Mouse (Mus musculus) liver, embryonic 14.5 days (tissue): ENCODE data around the gene A730061H03Rik. TPM values are rescaled to one million over a fixed set of nuclear protein-coding genes. Genes with fewer than 3 reads are reported as not detected.

Source experiments
- ATAC-seq: fragments of 200-750 bp; cut with Nextera tagmentation; 2 replicates; pipeline ENCODE4 v1.8.0; 2017; ENCODE audit warnings: moderate number of reproducible peaks, mild to moderate bottlenecking, moderate library complexity; ENCODE audit not compliant: insufficient read depth
- DNase-seq, 3 experiments: peaks; one replicate each; pipeline ENCODE4 v3.0.0-alpha.2; 2012 to 2013; ENCODE audit warnings: low read depth in 3 of 3, low spot score in 3 of 3
- H3K27ac ChIP-seq: fragments of 300-500 bp; sonication (generic); 2 replicates; pipeline ENCODE4 v1.5.1; 2014; ENCODE audit warnings: moderate library complexity, mild to moderate bottlenecking, control low read depth, inconsistent platforms
- H3K27me3 ChIP-seq: fragments of 300-500 bp; sonication (generic); 2 replicates; pipeline ENCODE4 v1.6.1; 2014; ENCODE audit warnings: mild to moderate bottlenecking, low read length, moderate library complexity; ENCODE audit not compliant: control insufficient read depth, insufficient read depth
- H3K36me3 ChIP-seq: fragments of 300-500 bp; sonication (generic); replicated peaks from 2 replicates; pipeline ENCODE4 v1.6.1; 2014; ENCODE audit warnings: low read depth; ENCODE audit not compliant: control insufficient read depth, insufficient read depth
- H3K4me1 ChIP-seq, 2 experiments: fragments of 200-500 bp in 1 of 2; fragments of 300-500 bp in 1 of 2; sonication (generic) in 1 of 2; replicated peaks; 2 replicates each; pipeline ENCODE4 v1.6.1; 2012 to 2014; ENCODE audit warnings: antibody characterized with exemption in 1 of 2, inconsistent platforms in 1 of 2, low read length in 1 of 2; ENCODE audit not compliant: control insufficient read depth in 2 of 2, insufficient read depth in 2 of 2
- H3K4me2 ChIP-seq: fragments of 300-500 bp; sonication (generic); 2 replicates; pipeline ENCODE4 v1.6.1; 2014; ENCODE audit warnings: low read depth, mild to moderate bottlenecking, control low read depth, moderate library complexity
- H3K4me3 ChIP-seq, 2 experiments: fragments of 200-500 bp in 1 of 2; fragments of 300-500 bp in 1 of 2; sonication (generic) in 1 of 2; 2 replicates each; pipeline ENCODE4 v1.5.1; 2012 to 2014; ENCODE audit warnings: low read depth in 2 of 2, low read length in 2 of 2, mild to moderate bottlenecking in 2 of 2, control low read depth in 1 of 2, inconsistent platforms in 1 of 2, moderate library complexity in 1 of 2; ENCODE audit not compliant: insufficient read depth in 1 of 2
- H3K9ac ChIP-seq: fragments of 300-500 bp; sonication (generic); replicated peaks from 2 replicates; pipeline ENCODE4 v1.6.1; 2014; ENCODE audit warnings: mild to moderate bottlenecking, control low read depth, moderate library complexity
- H3K9me3 ChIP-seq: fragments of 300-500 bp; sonication (generic); 2 replicates; pipeline ENCODE4 v1.6.1; 2016; ENCODE audit warnings: low read length, mixed read lengths; ENCODE audit not compliant: control insufficient read depth
- CTCF ChIP-seq: IDR thresholded peaks from 2 replicates; pipeline ENCODE4 v1.5.1; 2016; ENCODE audit warnings: antibody characterized with exemption, low read depth, control low read depth
- EP300 ChIP-seq: IDR thresholded peaks from 2 replicates; pipeline ENCODE4 v1.6.1; 2016; ENCODE audit warnings: antibody characterized with exemption, low read depth
- WGBS: fragments of 180-500 bp; shearing (Covaris S2); extraction: QIAGEN DNeasy Blood & Tissue Kit; methylation state at CpG from one replicate; pipeline ENCODE4 v1.1.7; 2014; ENCODE audit not compliant: insufficient replicate concordance; 5-methylcytosine and 5-hydroxymethylcytosine counted together
- polyA plus RNA-seq, 2 experiments: library from polyadenylated mRNA; depleted of rRNA in 1 of 2; stranded (reverse) in 1 of 2; unstranded in 1 of 2; fragments of >200 nt; fragmentation: Nextera tagmentation in 1 of 2; extraction: Ambion mirVana in 1 of 2; gene quantifications; 2 replicates each; pipeline versions ENCODE4 v1.2.1 to v1.2.3; 2012 to 2014

Gene A730061H03Rik
- polyA plus RNA-seq, 2 experiments: 0.95 to 1.8 TPM

GRCm38 (mm10) chr14:55542268-55542667 lies 17.9 kb downstream of the A730061H03Rik start:
- TF ChIP-seq EP300: 0 out of 2 replicates have a peak, but pooled peaks have one; percentile 28
- peak; percentile 36; the same call in 1 of the 2 replicates for TF ChIP-seq CTCF
- Histone ChIP-seq H3K4me1 (peaks cover 16 to 26% of the 10 kb centered on the region in 2 experiments), H3K36me3 (peaks cover 16% of the 10 kb centered on the region), H3K27me3 (no peaks in the 10 kb centered on the region), H3K9ac (no peak overlapping the region), H3K9me3 (no peaks in the 10 kb centered on the region), H3K4me3 (0 out of 4 replicates have a peak overlapping the region, but pooled peaks of 1 of the 2 experiments have one; percentile 12), H3K27ac (no peak overlapping the region), H3K4me2 (peak overlapping the region; percentile 73)
- DNase-seq (no peak), ATAC-seq (no peak)
- WGBS: 71% methylated on average over 12 of the region's 12 CpGs

GRCm38 (mm10) chr14:55540787-55541321 lies 19.4 kb downstream of the A730061H03Rik start:
- H3K27ac ChIP-seq: peak overlapping the region; percentile 86
- H3K36me3 ChIP-seq: peaks cover 16% of the 10 kb centered on the region
- TF ChIP-seq CTCF (no peak), EP300 (no peak; the same call in 1 of the 2 replicates)
- ATAC-seq (peak; percentile 35), DNase-seq (peak in 1 of 3 experiments; percentile 49)
- peaks cover 20 to 30% of the 10 kb centered on the region in 2 experiments for H3K4me1 ChIP-seq
- peak overlapping the region; percentile 88 for H3K9ac ChIP-seq
- H3K4me2 ChIP-seq: peak overlapping the region; percentile 73
- peak overlapping the region; percentile 66 to 79 for H3K4me3 ChIP-seq
- H3K27me3 ChIP-seq: no peaks in the 10 kb centered on the region
- no peaks in the 10 kb centered on the region for H3K9me3 ChIP-seq
- 1% methylated on average over 10 of the region's 10 CpGs for WGBS

GRCm38 (mm10) chr14:55540067-55540786 lies 20.0 kb downstream of the A730061H03Rik start, which contains the start of gene Pck2:
Gene Pck2, plus strand, starts transcription at chr14:55540266.
- DNase-seq: peak; percentile 92 to 94 (median 93)
- TF ChIP-seq EP300 (no peak; the same call in 1 of the 2 replicates), CTCF (no peak)
- H3K4me2 ChIP-seq: peak within 1 kb of the TSS; percentile 73
- H3K4me3 ChIP-seq: peak within 1 kb of the TSS; percentile 66 to 79
- H3K27me3 ChIP-seq: no peaks in the 10 kb centered on the region
- peaks cover 20 to 30% of the 10 kb centered on the region in 2 experiments for H3K4me1 ChIP-seq
- H3K36me3 ChIP-seq: peaks cover 13% of the 10 kb centered on the region
- H3K9ac ChIP-seq: peak within 1 kb of the TSS; percentile 88
- ATAC-seq: peak; percentile 96
- no peaks in the 10 kb centered on the region for H3K9me3 ChIP-seq
- WGBS: under 1% methylated on average over 32 of the region's 32 CpGs
- H3K27ac ChIP-seq: peak within 1 kb of the TSS; percentile 86

GRCm38 (mm10) chr14:55536116-55536745 lies 24.0 kb downstream of the A730061H03Rik start:
- WGBS: 48% methylated on average over 6 of the region's 6 CpGs
- no peak for DNase-seq
- no peak for ATAC-seq
- no peak overlapping the region for H3K27ac ChIP-seq
- no peak overlapping the region for H3K9ac ChIP-seq
- H3K4me1 ChIP-seq: peaks cover 17 to 22% of the 10 kb centered on the region in 2 experiments
- no peaks in the 10 kb centered on the region for H3K9me3 ChIP-seq
- TF ChIP-seq CTCF (peak; percentile 97), EP300 (no peak)
- no peak overlapping the region for H3K4me3 ChIP-seq
- no peaks in the 10 kb centered on the region for H3K27me3 ChIP-seq
- no peak overlapping the region for H3K4me2 ChIP-seq
- H3K36me3 ChIP-seq: no peaks in the 10 kb centered on the region
